Mouse (Mus musculus) ES-E14 (cell line): ENCODE data around the gene Tbc1d30. TPM values are rescaled to one million over a fixed set of nuclear protein-coding genes. Genes with fewer than 3 reads are reported as not detected.

Experiments
- DNase-seq: peaks from one replicate; pipeline ENCODE4 v3.0.0-alpha.2; 2013; ENCODE audit warnings: low read depth, low spot score
- H3K27ac ChIP-seq: 2 replicates; pipeline ENCODE4 v1.5.1; 2012; ENCODE audit warnings: low read depth, mild to moderate bottlenecking, low read length, moderate library complexity, mixed read lengths; ENCODE audit not compliant: poor library complexity, insufficient read depth, severe bottlenecking
- H3K36me3 ChIP-seq: 2 replicates; pipeline ENCODE4 v1.6.1; 2012; ENCODE audit warnings: mild to moderate bottlenecking, low read length, moderate library complexity, mixed read lengths; ENCODE audit not compliant: control insufficient read depth, poor library complexity, insufficient read depth, severe bottlenecking
- H3K4me1 ChIP-seq, 2 experiments: fragments of 150-350 bp in 1 of 2; sonication (generic) in 1 of 2; 2 replicates each; pipeline ENCODE4 v1.6.1; 2012; ENCODE audit warnings: low read length in 2 of 2, mild to moderate bottlenecking in 1 of 2, mixed read lengths in 1 of 2; ENCODE audit not compliant: control insufficient read depth in 2 of 2, insufficient read depth in 2 of 2, poor library complexity in 1 of 2
- H3K4me3 ChIP-seq, 2 experiments: fragments of 150-350 bp in 1 of 2; sonication (generic) in 1 of 2; 2 replicates each; pipeline ENCODE4 v1.5.1; 2012; ENCODE audit warnings: low read length in 2 of 2, low read depth in 1 of 2, mild to moderate bottlenecking in 1 of 2, mixed read lengths in 1 of 2; ENCODE audit not compliant: insufficient read depth in 1 of 2, poor library complexity in 1 of 2, severe bottlenecking in 1 of 2
- H3K9ac ChIP-seq: 2 replicates; pipeline ENCODE4 v1.6.1; 2012; ENCODE audit warnings: low read depth, mild to moderate bottlenecking, low read length, mixed read lengths; ENCODE audit not compliant: poor library complexity, insufficient read depth, severe bottlenecking
- H3K9me3 ChIP-seq: fragments of 150-350 bp; sonication (generic); 2 replicates; pipeline ENCODE4 v1.6.1; 2012; ENCODE audit warnings: low read depth, mild to moderate bottlenecking, low read length; ENCODE audit not compliant: control insufficient read depth, insufficient read depth
- CHD2 ChIP-seq: IDR thresholded peaks from 2 replicates; pipeline ENCODE4 v1.6.1; 2014; ENCODE audit warnings: mild to moderate bottlenecking, low read depth, low read length, inconsistent platforms
- HCFC1 ChIP-seq: IDR thresholded peaks from 2 replicates; pipeline ENCODE4 v1.6.1; 2012; ENCODE audit warnings: low read length, inconsistent platforms, borderline replicate concordance; ENCODE audit not compliant: insufficient read depth
- MAFK ChIP-seq: IDR thresholded peaks from 2 replicates; pipeline ENCODE4 v1.6.1; 2014; ENCODE audit warnings: mild to moderate bottlenecking, low read depth, low read length, inconsistent platforms; ENCODE audit not compliant: insufficient read depth
- ZC3H11A ChIP-seq: IDR thresholded peaks from 2 replicates; pipeline ENCODE4 v1.6.1; 2012; ENCODE audit warnings: low read depth, mild to moderate bottlenecking, inconsistent platforms, low read length, borderline replicate concordance
- ZNF384 ChIP-seq: IDR thresholded peaks from 2 replicates; pipeline ENCODE4 v1.6.1; 2012; ENCODE audit warnings: low read depth, low read length, inconsistent platforms
- in situ Hi-C, 2 experiments: fragments of 600-800 bp; cut with MboI; formaldehyde crosslinking; loops; one replicate each; pipeline ENCODE4 v1.15.1; 2025; ENCODE audit warnings: low sequenced_read_pairs in 2 of 2, inconsistent platforms in 1 of 2; ENCODE audit not compliant: unreplicated experiment in 2 of 2
- total RNA-seq: library from RNA; depleted of rRNA; stranded (reverse); fragments of 300-350 nt; gene quantifications from 2 replicates; pipeline ENCODE4 v1.2.3, GENCODE M21; 2012

Gene Tbc1d30
- total RNA-seq, 1 experiment = 0.45 TPM

GRCm38 (mm10) chr10:121291272-121291917, 59.7 kb downstream of the Tbc1d30 start:
- no peak for DNase-seq
- H3K4me1 ChIP-seq = no peaks in the 10 kb centered on the region; a peak in 1 of 4 replicates
- H3K36me3 ChIP-seq = no peaks in the 10 kb centered on the region
- H3K27ac ChIP-seq = no peak overlapping the region
- in situ Hi-C loops = no loop called here
- no peak overlapping the region for H3K4me3 ChIP-seq
- H3K9me3 ChIP-seq = no peaks in the 10 kb centered on the region
- TF ChIP-seq ZNF384 (no peak), HCFC1 (no peak), ZC3H11A (no peak), CHD2 (no peak), MAFK (no peak)
- H3K9ac ChIP-seq = no peak overlapping the region

GRCm38 (mm10) chr10:121290682-121291078, 60.4 kb downstream of the Tbc1d30 start:
- in situ Hi-C loops = no loop called here
- Histone ChIP-seq H3K4me1 (no peaks in the 10 kb centered on the region; a peak in 1 of 4 replicates), H3K4me3 (no peak overlapping the region), H3K9ac (no peak overlapping the region), H3K36me3 (no peaks in the 10 kb centered on the region), H3K9me3 (no peaks in the 10 kb centered on the region), H3K27ac (no peak overlapping the region)
- TF ChIP-seq HCFC1 = no peak
- no peak for TF ChIP-seq ZC3H11A
- no peak for TF ChIP-seq MAFK
- TF ChIP-seq CHD2 = no peak
- no peak for TF ChIP-seq ZNF384
- DNase-seq = no peak

- H3K4me1 ChIP-seq = no peaks in the 10 kb centered on the region; a peak in 1 of 4 replicates
- no peak overlapping the region for H3K4me3 ChIP-seq
- H3K9me3 ChIP-seq = no peaks in the 10 kb centered on the region
- no peaks in the 10 kb centered on the region for H3K36me3 ChIP-seq
- in situ Hi-C loops = no loop called here
- TF ChIP-seq ZC3H11A (peak; percentile 35; the same call in 1 of the 2 replicates), MAFK (peak; percentile 44; the same call in 1 of the 2 replicates), HCFC1 (no peak), CHD2 (no peak), ZNF384 (peak; percentile 100)
- H3K27ac ChIP-seq = no peak overlapping the region
- no peak overlapping the region for H3K9ac ChIP-seq
- DNase-seq = no peak
Measured at GRCm38 (mm10) chr10:121289970-121290681, 61.0 kb downstream of the Tbc1d30 start.

- DNase-seq = no peak
- Histone ChIP-seq H3K4me3 (no peak overlapping the region), H3K9me3 (no peaks in the 10 kb centered on the region), H3K36me3 (no peaks in the 10 kb centered on the region), H3K9ac (no peak overlapping the region), H3K27ac (no peak overlapping the region), H3K4me1 (no peaks in the 10 kb centered on the region)
- no peak for TF ChIP-seq HCFC1
- no peak for TF ChIP-seq MAFK
- TF ChIP-seq CHD2 = no peak
- no peak for TF ChIP-seq ZC3H11A
- no peak for TF ChIP-seq ZNF384
- in situ Hi-C loops = no loop called here
Measured at GRCm38 (mm10) chr10:121282926-121283325, 68.2 kb downstream of the Tbc1d30 start.
